Mouse (Mus musculus): Measurements from ENCODE around the gene Tomm40. TPM values are rescaled to one million over a fixed set of nuclear protein-coding genes. Genes with fewer than 3 reads are reported as not detected.

Tomm40 gene
- polyA plus RNA-seq, 1 experiment from 2014 or later: 174 TPM

DNA sequence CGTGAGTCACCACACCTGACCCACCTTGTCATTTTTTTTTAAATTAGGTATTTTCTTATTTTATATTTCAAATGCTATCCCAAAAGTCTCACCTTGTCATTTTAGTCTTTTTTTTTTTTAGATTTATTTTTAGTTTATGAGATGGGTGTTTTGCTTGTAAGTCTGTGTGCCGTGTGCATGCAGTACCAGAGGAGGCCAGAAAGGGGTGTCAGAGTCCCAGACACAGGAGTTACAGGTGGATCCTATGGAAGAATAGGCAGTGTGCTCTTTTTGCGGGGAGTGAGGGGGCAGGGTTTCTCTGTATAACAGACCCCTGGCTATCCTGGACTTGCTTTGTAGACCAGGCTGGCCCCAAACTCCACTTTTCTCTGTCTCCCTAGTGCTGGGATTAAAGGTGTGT, 23.5 kb upstream of the Tomm40 start:
- H3K36me3 ChIP-seq (ENCODE audit: control insufficient read depth, insufficient read depth, low read length): peaks cover 69% of the 10 kb centered on the region
- H3K9ac ChIP-seq (ENCODE audit: low read length): no peak overlapping the region
- H3K4me2 ChIP-seq (ENCODE audit: low read length): no peak overlapping the region
- WGBS: 86% methylated on average over 3 of the region's 3 CpGs
- no peak overlapping the region for H3K27ac ChIP-seq (ENCODE audit: low read depth)
- H3K27me3 ChIP-seq (replicated peaks; ENCODE audit: control insufficient read depth, insufficient read depth, low read length): no peaks in the 10 kb centered on the region
- 0 out of 2 replicates have a peak, but pooled peaks cover 9% of the 10 kb centered on the region for H3K4me1 ChIP-seq (replicated peaks; ENCODE audit: control insufficient read depth, insufficient read depth, low read length)
- H3K4me3 ChIP-seq (ENCODE audit: low read depth, low read length): no peak overlapping the region
- DNase-seq (ENCODE audit: low spot score): no peak
- no peaks in the 10 kb centered on the region for H3K9me3 ChIP-seq (ENCODE audit: control insufficient read depth, low read length)
- ATAC-seq (replicated peaks; ENCODE audit: low FRiP score, low TSS enrichment, low read depth): no peak

DNA sequence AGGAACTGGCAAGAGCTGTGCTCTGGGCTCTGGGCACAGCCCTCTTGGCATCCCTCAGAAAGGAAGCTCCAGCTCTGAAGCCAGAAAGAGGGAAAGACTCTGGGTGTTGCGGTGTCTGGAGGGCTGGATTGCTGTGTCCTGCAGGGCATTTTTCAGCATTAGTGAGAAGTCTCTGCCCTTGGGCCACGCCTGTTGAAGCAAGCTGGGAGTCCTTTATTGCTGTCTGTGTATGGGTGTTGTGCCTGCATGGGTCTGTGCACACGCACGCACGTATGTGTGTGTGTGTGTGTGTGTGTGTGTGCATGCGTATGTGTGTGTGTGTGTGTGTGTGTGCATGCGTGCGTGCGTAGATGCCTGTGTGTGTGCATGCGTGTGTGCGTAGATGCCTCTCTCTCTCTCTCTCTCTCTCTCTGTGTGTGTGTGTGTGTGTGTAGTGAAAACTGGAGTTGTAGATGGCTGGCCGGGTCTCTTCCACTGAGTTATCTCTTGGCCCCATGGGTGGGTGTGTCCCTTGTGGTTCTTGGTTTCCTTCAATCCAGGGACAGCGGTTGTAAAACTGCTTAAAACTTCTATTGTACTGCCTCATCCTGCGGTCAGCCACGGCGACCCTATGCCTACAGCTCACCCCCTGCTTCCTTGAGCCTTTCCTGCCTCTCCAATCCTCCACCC, 21.3 kb upstream of the Tomm40 start:
- Histone ChIP-seq H3K9ac (ENCODE audit: low read length) (no peak overlapping the region), H3K27ac (ENCODE audit: low read depth) (no peak overlapping the region), H3K36me3 (ENCODE audit: control insufficient read depth, insufficient read depth, low read length) (peaks cover 74% of the 10 kb centered on the region), H3K9me3 (ENCODE audit: control insufficient read depth, low read length) (no peaks in the 10 kb centered on the region), H3K4me1 (replicated peaks; ENCODE audit: control insufficient read depth, insufficient read depth, low read length) (no peaks in the 10 kb centered on the region), H3K4me3 (ENCODE audit: low read depth, low read length) (no peak overlapping the region), H3K4me2 (ENCODE audit: low read length) (no peak overlapping the region), H3K27me3 (replicated peaks; ENCODE audit: control insufficient read depth, insufficient read depth, low read length) (no peaks in the 10 kb centered on the region)
- WGBS: 87% methylated on average over 16 of the region's 16 CpGs
- DNase-seq (ENCODE audit: low spot score) (no peak), ATAC-seq (replicated peaks; ENCODE audit: low FRiP score, low TSS enrichment, low read depth) (no peak)

DNA sequence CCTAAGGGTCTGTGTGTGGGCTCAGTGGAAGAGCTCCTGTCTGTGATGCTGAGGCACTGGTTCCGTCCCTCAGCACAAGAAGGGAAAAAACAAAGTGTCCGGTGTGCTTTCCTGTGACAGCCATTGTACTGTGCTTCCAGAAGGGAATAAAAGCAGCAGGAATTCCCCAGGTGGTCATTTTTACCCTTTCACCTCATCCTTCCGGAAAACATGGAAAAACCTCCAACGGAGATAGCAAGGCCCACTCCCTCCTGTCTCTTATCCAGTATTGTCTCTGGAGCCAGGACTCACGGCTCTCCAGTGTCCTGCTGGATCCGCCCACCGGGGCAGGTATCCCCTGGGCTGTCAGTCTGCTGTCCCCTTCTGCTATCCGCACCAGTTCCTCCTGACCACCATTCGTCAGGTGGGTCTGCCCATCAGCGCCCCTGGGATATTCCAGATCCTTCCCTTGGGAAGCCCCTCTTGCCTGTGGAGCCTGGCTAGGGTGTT, 19.0 kb upstream of the Tomm40 start:
- H3K4me2 ChIP-seq (ENCODE audit: low read length): no peak overlapping the region
- WGBS: 87% methylated on average over 10 of the region's 10 CpGs
- no peaks in the 10 kb centered on the region for H3K4me1 ChIP-seq (replicated peaks; ENCODE audit: control insufficient read depth, insufficient read depth, low read length)
- H3K9ac ChIP-seq (ENCODE audit: low read length): no peak overlapping the region
- H3K4me3 ChIP-seq (ENCODE audit: low read depth, low read length): no peak overlapping the region
- ATAC-seq (replicated peaks; ENCODE audit: low FRiP score, low TSS enrichment, low read depth): no peak
- peaks cover 85% of the 10 kb centered on the region for H3K36me3 ChIP-seq (ENCODE audit: control insufficient read depth, insufficient read depth, low read length)
- DNase-seq (ENCODE audit: low spot score): no peak
- H3K27ac ChIP-seq (ENCODE audit: low read depth): no peak overlapping the region
- no peaks in the 10 kb centered on the region for H3K27me3 ChIP-seq (replicated peaks; ENCODE audit: control insufficient read depth, insufficient read depth, low read length)
- no peaks in the 10 kb centered on the region for H3K9me3 ChIP-seq (ENCODE audit: control insufficient read depth, low read length)

DNA sequence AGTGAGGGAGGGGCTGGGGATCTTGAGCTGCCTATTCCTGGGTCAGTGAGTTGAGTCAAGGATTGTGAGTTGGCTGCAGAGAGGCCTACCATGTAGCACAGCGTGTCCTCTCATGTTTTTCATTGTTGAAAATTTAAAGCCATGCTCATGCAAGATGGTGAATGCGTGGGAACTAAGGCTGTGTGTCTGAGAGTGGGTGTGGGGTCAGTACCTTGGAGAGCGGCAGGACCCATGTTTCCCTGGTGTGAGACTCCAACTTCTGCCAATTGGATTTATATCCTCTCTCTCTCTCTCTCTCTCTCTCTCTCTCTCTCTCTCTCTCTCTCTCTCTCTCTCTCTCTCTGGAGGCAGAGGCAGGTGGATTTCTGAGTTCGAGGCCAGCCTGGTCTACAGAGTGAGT, 11.3 kb upstream of the Tomm40 start:
- H3K4me1 ChIP-seq (replicated peaks; ENCODE audit: control insufficient read depth, insufficient read depth, low read length): no peaks in the 10 kb centered on the region
- no peak overlapping the region for H3K9ac ChIP-seq (ENCODE audit: low read length)
- H3K36me3 ChIP-seq (ENCODE audit: control insufficient read depth, insufficient read depth, low read length): peaks cover 90% of the 10 kb centered on the region
- 85% methylated on average over 4 of the region's 4 CpGs for WGBS
- ATAC-seq (replicated peaks; ENCODE audit: low FRiP score, low TSS enrichment, low read depth): no peak
- no peak for DNase-seq (ENCODE audit: low spot score)
- H3K9me3 ChIP-seq (ENCODE audit: control insufficient read depth, low read length): peaks cover 3% of the 10 kb centered on the region; the same call in 1 of the 2 replicates
- no peak overlapping the region for H3K4me3 ChIP-seq (ENCODE audit: low read depth, low read length)
- no peak overlapping the region for H3K27ac ChIP-seq (ENCODE audit: low read depth)
- no peaks in the 10 kb centered on the region for H3K27me3 ChIP-seq (replicated peaks; ENCODE audit: control insufficient read depth, insufficient read depth, low read length)
- no peak overlapping the region for H3K4me2 ChIP-seq (ENCODE audit: low read length)

DNA sequence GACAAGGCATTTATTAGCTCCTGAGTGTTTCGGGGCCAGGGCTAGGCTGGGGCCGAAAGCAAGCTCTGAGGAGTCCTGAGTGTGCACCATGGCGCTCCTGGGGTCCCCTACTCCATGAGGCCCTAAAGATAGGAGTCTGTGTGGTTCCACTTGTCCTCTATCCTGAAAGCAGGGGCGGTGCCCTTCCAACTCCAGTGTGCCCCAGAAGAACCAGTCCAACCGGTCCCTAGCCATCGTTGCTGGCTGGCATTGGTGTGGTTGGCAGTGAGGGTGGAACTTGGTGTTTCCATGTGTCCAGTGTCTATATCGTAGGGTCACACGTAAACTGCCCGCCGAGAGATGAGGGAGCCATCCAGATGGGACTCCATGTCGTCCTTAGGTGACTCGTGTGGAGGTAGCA, 8.9 kb upstream of the Tomm40 start:
- H3K36me3 ChIP-seq (ENCODE audit: control insufficient read depth, insufficient read depth, low read length): peaks cover 81% of the 10 kb centered on the region
- no peak overlapping the region for H3K4me3 ChIP-seq (ENCODE audit: low read depth, low read length)
- no peak overlapping the region for H3K9ac ChIP-seq (ENCODE audit: low read length)
- WGBS: 94% methylated on average over 12 of the region's 12 CpGs
- DNase-seq (ENCODE audit: low spot score): no peak
- no peak overlapping the region for H3K27ac ChIP-seq (ENCODE audit: low read depth)
- H3K9me3 ChIP-seq (ENCODE audit: control insufficient read depth, low read length): peaks cover 14% of the 10 kb centered on the region
- ATAC-seq (replicated peaks; ENCODE audit: low FRiP score, low TSS enrichment, low read depth): no peak
- H3K4me1 ChIP-seq (replicated peaks; ENCODE audit: control insufficient read depth, insufficient read depth, low read length): no peaks in the 10 kb centered on the region
- no peaks in the 10 kb centered on the region for H3K27me3 ChIP-seq (replicated peaks; ENCODE audit: control insufficient read depth, insufficient read depth, low read length)
- H3K4me2 ChIP-seq (ENCODE audit: low read length): no peak overlapping the region

DNA sequence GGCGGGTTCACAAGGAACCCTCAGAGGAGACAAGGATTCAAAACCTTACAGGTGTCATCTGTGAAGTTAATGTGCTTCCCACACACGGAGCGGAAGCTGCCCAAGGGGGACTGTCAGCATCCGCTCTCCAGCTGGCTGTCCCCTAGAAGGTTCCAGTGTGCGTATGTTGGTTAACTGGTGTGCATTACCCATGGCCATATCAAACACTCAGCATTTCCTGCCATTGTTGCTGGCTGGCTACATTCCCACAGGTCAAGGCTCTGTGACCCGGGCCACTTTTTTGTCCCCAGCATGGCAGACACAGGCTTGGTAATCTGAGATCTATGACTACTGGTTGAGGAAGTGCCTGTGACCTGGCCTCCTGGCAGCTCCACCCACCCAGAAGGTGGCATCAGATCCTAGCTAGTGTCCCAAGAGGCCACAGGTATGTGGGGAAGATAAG, 7.5 kb upstream of the Tomm40 start:
- no peaks in the 10 kb centered on the region for H3K4me1 ChIP-seq (replicated peaks; ENCODE audit: control insufficient read depth, insufficient read depth, low read length)
- H3K4me2 ChIP-seq (ENCODE audit: low read length): no peak overlapping the region
- DNase-seq (ENCODE audit: low spot score) (no peak), ATAC-seq (replicated peaks; ENCODE audit: low FRiP score, low TSS enrichment, low read depth) (no peak)
- H3K36me3 ChIP-seq (ENCODE audit: control insufficient read depth, insufficient read depth, low read length): peaks cover 77% of the 10 kb centered on the region
- H3K9me3 ChIP-seq (ENCODE audit: control insufficient read depth, low read length): peaks cover 14% of the 10 kb centered on the region
- H3K9ac ChIP-seq (ENCODE audit: low read length): no peak overlapping the region
- 87% methylated on average over 6 of the region's 6 CpGs for WGBS
- H3K27me3 ChIP-seq (replicated peaks; ENCODE audit: control insufficient read depth, insufficient read depth, low read length): no peaks in the 10 kb centered on the region
- no peak overlapping the region; the same call in 1 of the 2 replicates for H3K27ac ChIP-seq (ENCODE audit: low read depth)
- H3K4me3 ChIP-seq (ENCODE audit: low read depth, low read length): no peak overlapping the region

DNA sequence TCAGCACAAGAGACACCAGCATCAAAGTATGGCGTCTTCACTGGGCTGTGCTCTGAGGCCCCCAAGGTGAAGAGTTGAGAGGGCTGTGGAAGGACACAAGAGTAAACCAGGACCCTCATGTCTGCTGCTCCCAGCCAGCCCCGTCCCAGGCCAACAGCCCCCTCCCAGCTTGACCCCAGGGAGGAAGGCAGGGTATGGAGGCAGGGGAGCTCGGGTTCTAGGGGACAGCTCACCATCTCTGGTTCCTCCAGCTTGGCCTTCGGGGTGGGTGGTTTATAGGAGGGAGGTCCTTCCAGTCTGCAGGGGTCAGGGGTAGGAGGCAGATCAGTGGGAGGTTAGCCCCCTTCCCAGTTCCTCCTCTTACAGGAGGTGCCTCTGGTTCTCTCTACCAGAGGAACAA, 4.0 kb upstream of the Tomm40 start:
- Histone ChIP-seq H3K36me3 (ENCODE audit: control insufficient read depth, insufficient read depth, low read length) (peaks cover 50% of the 10 kb centered on the region), H3K4me2 (ENCODE audit: low read length) (no peak overlapping the region), H3K4me3 (ENCODE audit: low read depth, low read length) (no peak overlapping the region), H3K9me3 (ENCODE audit: control insufficient read depth, low read length) (peaks cover 14% of the 10 kb centered on the region), H3K4me1 (replicated peaks; ENCODE audit: control insufficient read depth, insufficient read depth, low read length) (peaks cover 10% of the 10 kb centered on the region), H3K27ac (ENCODE audit: low read depth) (no peak overlapping the region), H3K27me3 (replicated peaks; ENCODE audit: control insufficient read depth, insufficient read depth, low read length) (no peaks in the 10 kb centered on the region), H3K9ac (ENCODE audit: low read length) (no peak overlapping the region)
- ATAC-seq (replicated peaks; ENCODE audit: low FRiP score, low TSS enrichment, low read depth) (no peak), DNase-seq (ENCODE audit: low spot score) (no peak)
- 99% methylated on average over 4 of the region's 4 CpGs for WGBS

DNA sequence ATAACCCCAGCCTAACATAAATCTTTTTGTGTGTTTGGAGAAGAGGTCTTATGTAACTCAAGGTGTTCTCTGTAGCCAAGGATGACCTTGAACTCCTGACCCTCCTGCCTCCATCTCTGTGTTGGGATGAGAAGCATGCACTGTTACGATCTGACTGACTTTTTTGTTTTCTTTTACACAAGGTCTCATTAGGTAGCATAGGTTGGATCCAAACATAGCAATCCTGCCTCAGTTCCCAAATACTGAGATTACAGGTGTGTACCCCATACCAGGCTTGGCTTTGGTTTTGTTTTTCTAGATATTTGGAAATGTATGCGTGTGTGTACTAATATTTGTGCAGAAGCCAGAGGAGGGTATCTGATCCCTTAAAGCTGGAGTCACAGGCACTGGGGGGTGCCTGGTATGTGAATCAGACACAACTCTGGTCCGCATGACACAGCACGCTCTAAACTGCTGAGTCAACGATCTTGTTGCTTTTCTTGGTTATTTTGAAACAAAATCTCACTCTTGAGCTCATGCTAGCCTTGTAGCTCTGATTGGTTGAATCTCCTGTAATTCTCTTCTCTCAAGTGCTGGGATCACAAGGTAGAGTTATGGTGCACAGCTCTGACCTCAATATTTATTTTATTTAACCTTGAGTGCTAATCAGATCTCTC, 3.2 kb upstream of the Tomm40 start:
- no peak overlapping the region for H3K9ac ChIP-seq (ENCODE audit: low read length)
- peaks cover 14% of the 10 kb centered on the region for H3K9me3 ChIP-seq (ENCODE audit: control insufficient read depth, low read length)
- H3K4me2 ChIP-seq (ENCODE audit: low read length): no peak overlapping the region
- no peak for ATAC-seq (replicated peaks; ENCODE audit: low FRiP score, low TSS enrichment, low read depth)
- no peak for DNase-seq (ENCODE audit: low spot score)
- H3K36me3 ChIP-seq (ENCODE audit: control insufficient read depth, insufficient read depth, low read length): peaks cover 46% of the 10 kb centered on the region
- H3K27ac ChIP-seq (ENCODE audit: low read depth): no peak overlapping the region
- H3K27me3 ChIP-seq (replicated peaks; ENCODE audit: control insufficient read depth, insufficient read depth, low read length): no peaks in the 10 kb centered on the region
- WGBS: 94% methylated on average over 5 of the region's 5 CpGs
- H3K4me3 ChIP-seq (ENCODE audit: low read depth, low read length): no peak overlapping the region
- H3K4me1 ChIP-seq (replicated peaks; ENCODE audit: control insufficient read depth, insufficient read depth, low read length): peaks cover 17% of the 10 kb centered on the region

DNA sequence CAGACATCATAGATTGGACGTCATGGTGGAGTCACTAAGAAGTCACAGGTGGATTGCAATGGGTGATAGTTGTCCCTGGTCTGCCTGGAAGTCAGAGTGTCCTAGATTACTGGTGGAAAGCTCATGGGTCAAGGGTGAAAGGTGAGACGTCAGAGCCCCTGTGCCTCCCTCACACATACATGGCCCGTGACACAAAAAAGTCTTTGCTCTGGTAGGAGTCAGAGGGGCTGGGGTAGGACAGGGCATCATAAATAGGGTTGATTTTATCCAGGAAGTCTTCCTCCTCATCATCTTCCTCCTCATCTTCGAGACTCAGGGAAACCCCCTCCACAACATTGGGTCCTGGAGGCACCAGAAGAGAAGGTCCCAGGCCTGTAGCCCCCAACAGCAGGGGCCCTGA, 2.1 kb upstream of the Tomm40 start:
- WGBS: 86% methylated on average over 4 of the region's 4 CpGs
- peaks cover 45% of the 10 kb centered on the region for H3K36me3 ChIP-seq (ENCODE audit: control insufficient read depth, insufficient read depth, low read length)
- no peak for ATAC-seq (replicated peaks; ENCODE audit: low FRiP score, low TSS enrichment, low read depth)

More for the DNA sequence above, 2.1 kb upstream of the Tomm40 start:
- Histone ChIP-seq H3K27ac (ENCODE audit: low read depth) (no peak overlapping the region), H3K9me3 (ENCODE audit: control insufficient read depth, low read length) (peaks cover 14% of the 10 kb centered on the region), H3K4me3 (ENCODE audit: low read depth, low read length) (no peak overlapping the region), H3K27me3 (replicated peaks; ENCODE audit: control insufficient read depth, insufficient read depth, low read length) (no peaks in the 10 kb centered on the region), H3K9ac (ENCODE audit: low read length) (no peak overlapping the region), H3K4me2 (ENCODE audit: low read length) (no peak overlapping the region), H3K4me1 (replicated peaks; ENCODE audit: control insufficient read depth, insufficient read depth, low read length) (peaks cover 17% of the 10 kb centered on the region)
- DNase-seq (ENCODE audit: low spot score): no peak
